Mouse (Mus musculus) stomach, embryonic 16.5 days (tissue): ENCODE measurements around the gene Gabbr2. TPM values are rescaled to one million over a fixed set of nuclear protein-coding genes. Genes with fewer than 3 reads are reported as not detected.

Source experiments
- ATAC-seq: fragments of 200-750 bp; cut with Nextera tagmentation; 2 replicates; pipeline ENCODE4 v1.8.0; 2017; ENCODE audit warnings: moderate number of reproducible peaks, moderate TSS enrichment; ENCODE audit not compliant: insufficient read depth, low FRiP score
- H3K27ac ChIP-seq: fragments of 300-500 bp; sonication (generic); 2 replicates; pipeline ENCODE4 v1.5.1; 2014; ENCODE audit warnings: low read length
- H3K27me3 ChIP-seq: fragments of 300-500 bp; sonication (generic); 2 replicates; pipeline ENCODE4 v1.6.1; 2014; ENCODE audit warnings: low read length, control low read depth, mixed read lengths; ENCODE audit not compliant: control insufficient read depth, insufficient read depth
- H3K36me3 ChIP-seq: fragments of 300-500 bp; sonication (generic); 2 replicates; pipeline ENCODE4 v1.6.1; 2014; ENCODE audit warnings: low read length; ENCODE audit not compliant: control insufficient read depth, insufficient read depth
- H3K4me1 ChIP-seq: fragments of 300-500 bp; sonication (generic); 2 replicates; pipeline ENCODE4 v1.6.1; 2014; ENCODE audit warnings: low read length, control low read depth, mixed read lengths; ENCODE audit not compliant: control insufficient read depth, insufficient read depth
- H3K4me2 ChIP-seq: fragments of 300-500 bp; sonication (generic); 2 replicates; pipeline ENCODE4 v1.6.1; 2014; ENCODE audit warnings: low read depth, low read length, mixed read lengths
- H3K4me3 ChIP-seq: fragments of 300-500 bp; sonication (generic); replicated peaks from 2 replicates; pipeline ENCODE4 v1.5.1; 2014; ENCODE audit warnings: mild to moderate bottlenecking, low read length
- H3K9ac ChIP-seq: fragments of 300-500 bp; sonication (generic); 2 replicates; pipeline ENCODE4 v1.6.1; 2014; ENCODE audit warnings: low read length
- H3K9me3 ChIP-seq: fragments of 300-500 bp; sonication (generic); replicated peaks from 2 replicates; pipeline ENCODE4 v1.6.1; 2016; ENCODE audit warnings: low read length, control low read depth; ENCODE audit not compliant: control insufficient read depth
- WGBS: fragments of 180-500 bp; shearing (Covaris S2); extraction: QIAGEN DNeasy Blood & Tissue Kit; methylation state at CpG from one replicate; pipeline ENCODE4 v1.1.7; 2014; 5-methylcytosine and 5-hydroxymethylcytosine counted together
- polyA plus RNA-seq: library from polyadenylated mRNA; unstranded; fragments of >200 nt; fragmentation: Nextera tagmentation; extraction: Ambion mirVana; gene quantifications from 2 replicates; pipeline ENCODE4 v1.2.1, GENCODE M21; 2015

Gabbr2 gene
- polyA plus RNA-seq, 1 experiment from 2014 or later: 0.10 TPM

- H3K9me3 ChIP-seq: no peaks in the 10 kb centered on the region
- no peak overlapping the region for H3K27ac ChIP-seq
- 8% methylated on average over 5 of the region's 5 CpGs for WGBS
- H3K4me1 ChIP-seq: no peaks in the 10 kb centered on the region
- H3K4me2 ChIP-seq: no peak overlapping the region
- H3K4me3 ChIP-seq: no peak overlapping the region
- no peaks in the 10 kb centered on the region for H3K36me3 ChIP-seq
- H3K27me3 ChIP-seq: 0 out of 2 replicates have a peak, but pooled peaks cover 2% of the 10 kb centered on the region
- no peak overlapping the region for H3K9ac ChIP-seq
- no peak for ATAC-seq
These were observed 334.6 kb downstream of the Gabbr2 start for GRCm38 (mm10) chr4:46657116-46657515.

- WGBS: 60% methylated on average over 2 of the region's 2 CpGs
- H3K36me3 ChIP-seq: no peaks in the 10 kb centered on the region
- no peak overlapping the region for H3K4me2 ChIP-seq
- H3K4me1 ChIP-seq: no peaks in the 10 kb centered on the region
- H3K9ac ChIP-seq: no peak overlapping the region
- H3K4me3 ChIP-seq: no peak overlapping the region
- H3K9me3 ChIP-seq: no peaks in the 10 kb centered on the region
- no peak for ATAC-seq
- no peak overlapping the region for H3K27ac ChIP-seq
- peaks cover 6% of the 10 kb centered on the region; the same call in 1 of the 2 replicates for H3K27me3 ChIP-seq
These were observed 335.7 kb downstream of the Gabbr2 start for GRCm38 (mm10) chr4:46655956-46656355.

GRCm38 (mm10) chr4:46655298-46655697 lies 336.4 kb downstream of the Gabbr2 start:
- Histone ChIP-seq H3K4me2 (no peak overlapping the region), H3K9me3 (no peaks in the 10 kb centered on the region), H3K4me1 (no peaks in the 10 kb centered on the region), H3K36me3 (no peaks in the 10 kb centered on the region), H3K9ac (no peak overlapping the region), H3K4me3 (no peak overlapping the region), H3K27me3 (peaks cover 6% of the 10 kb centered on the region; the same call in 1 of the 2 replicates), H3K27ac (no peak overlapping the region)
- no peak for ATAC-seq
- 59% methylated on average over 1 of the region's 1 CpGs for WGBS

- Histone ChIP-seq H3K27me3 (peaks cover 6% of the 10 kb centered on the region; the same call in 1 of the 2 replicates), H3K27ac (peak within 1 kb of the TSS; percentile 79), H3K4me2 (peak within 1 kb of the TSS; percentile 96), H3K4me1 (peaks cover 5% of the 10 kb centered on the region; the same call in 1 of the 2 replicates), H3K4me3 (peak within 1 kb of the TSS; percentile 58), H3K36me3 (no peaks in the 10 kb centered on the region), H3K9me3 (no peaks in the 10 kb centered on the region), H3K9ac (peak within 1 kb of the TSS; percentile 76)
- ATAC-seq: peak; percentile 98
- under 1% methylated on average over 69 of the region's 69 CpGs for WGBS
These were observed 341.5 kb downstream of the Gabbr2 start, which contains the start of gene Tbc1d2 for GRCm38 (mm10) chr4:46650086-46650753. TSS of gene Tbc1d2 (minus strand) at chr4:46650209.

GRCm38 (mm10) chr4:46649161-46649560 lies 342.5 kb downstream of the Gabbr2 start:
- H3K4me2 ChIP-seq: peak overlapping the region; percentile 96
- WGBS: 27% methylated on average over 4 of the region's 4 CpGs
- no peak for ATAC-seq
- peak overlapping the region; percentile 58 for H3K4me3 ChIP-seq
- H3K27me3 ChIP-seq: peaks cover 6% of the 10 kb centered on the region; the same call in 1 of the 2 replicates
- no peaks in the 10 kb centered on the region for H3K36me3 ChIP-seq
- no peaks in the 10 kb centered on the region for H3K9me3 ChIP-seq
- H3K4me1 ChIP-seq: peaks cover 5% of the 10 kb centered on the region; the same call in 1 of the 2 replicates
- H3K27ac ChIP-seq: peak overlapping the region; percentile 26; the same call in 1 of the 2 replicates
- peak overlapping the region; percentile 76 for H3K9ac ChIP-seq

- 81% methylated on average over 8 of the region's 8 CpGs for WGBS
- Histone ChIP-seq H3K4me2 (no peak overlapping the region), H3K27me3 (no peaks in the 10 kb centered on the region), H3K4me1 (0 out of 2 replicates have a peak, but pooled peaks cover 2% of the 10 kb centered on the region), H3K9me3 (no peaks in the 10 kb centered on the region), H3K9ac (no peak overlapping the region), H3K4me3 (no peak overlapping the region), H3K27ac (peak overlapping the region; percentile 31), H3K36me3 (no peaks in the 10 kb centered on the region)
- peak; percentile 16; the same call in 1 of the 2 replicates for ATAC-seq
These were observed 348.0 kb downstream of the Gabbr2 start for GRCm38 (mm10) chr4:46643676-46644112.

- peak; percentile 86 for ATAC-seq
- no peaks in the 10 kb centered on the region for H3K9me3 ChIP-seq
These were observed 348.6 kb downstream of the Gabbr2 start for GRCm38 (mm10) chr4:46642924-46643675.

GRCm38 (mm10) chr4:46641283-46641682 lies 350.4 kb downstream of the Gabbr2 start:
- Histone ChIP-seq H3K27ac (no peak overlapping the region), H3K9ac (no peak overlapping the region), H3K4me1 (0 out of 2 replicates have a peak, but pooled peaks cover 2% of the 10 kb centered on the region), H3K9me3 (no peaks in the 10 kb centered on the region), H3K4me3 (no peak overlapping the region), H3K27me3 (no peaks in the 10 kb centered on the region), H3K4me2 (no peak overlapping the region), H3K36me3 (no peaks in the 10 kb centered on the region)
- ATAC-seq: no peak
- 74% methylated on average over 4 of the region's 4 CpGs for WGBS

More at GRCm38 (mm10) chr4:46642924-46643675, 348.6 kb downstream of the Gabbr2 start:
- Histone ChIP-seq H3K36me3 (no peaks in the 10 kb centered on the region), H3K9ac (no peak overlapping the region), H3K4me1 (0 out of 2 replicates have a peak, but pooled peaks cover 2% of the 10 kb centered on the region), H3K27ac (peak overlapping the region; percentile 31), H3K4me2 (no peak overlapping the region), H3K4me3 (no peak overlapping the region), H3K27me3 (no peaks in the 10 kb centered on the region)
- 69% methylated on average over 8 of the region's 8 CpGs for WGBS

- no peaks in the 10 kb centered on the region for H3K27me3 ChIP-seq
- WGBS: 57% methylated on average over 8 of the region's 8 CpGs
- H3K27ac ChIP-seq: no peak overlapping the region
- H3K9me3 ChIP-seq: no peaks in the 10 kb centered on the region
- no peak overlapping the region for H3K9ac ChIP-seq
- no peak overlapping the region for H3K4me3 ChIP-seq
- H3K36me3 ChIP-seq: no peaks in the 10 kb centered on the region
- H3K4me1 ChIP-seq: 0 out of 2 replicates have a peak, but pooled peaks cover 2% of the 10 kb centered on the region
- no peak for ATAC-seq
- H3K4me2 ChIP-seq: no peak overlapping the region
These were observed 351.8 kb downstream of the Gabbr2 start for GRCm38 (mm10) chr4:46639866-46640265.
